Mouse (Mus musculus) embryonic facial prominence, embryonic 14.5 days (tissue): ENCODE results near the gene Med8. TPM values are rescaled to one million over a fixed set of nuclear protein-coding genes. Genes with fewer than 3 reads are reported as not detected.

ENCODE experiments used
- ATAC-seq: fragments of 200-750 bp; cut with Nextera tagmentation; 2 replicates; pipeline ENCODE4 v1.8.0; 2017; ENCODE audit warnings: low read depth, moderate number of reproducible peaks, moderate TSS enrichment
- DNase-seq: peaks from one replicate; pipeline ENCODE4 v3.0.0-alpha.2; 2015; ENCODE audit warnings: low spot score
- H3K27ac ChIP-seq: fragments of 300-500 bp; sonication (generic); replicated peaks from 2 replicates; pipeline ENCODE4 v1.5.1; 2014; ENCODE audit warnings: low read depth, mild to moderate bottlenecking, low read length, moderate library complexity
- H3K27me3 ChIP-seq: fragments of 300-500 bp; sonication (generic); replicated peaks from 2 replicates; pipeline ENCODE4 v1.6.1; 2014; ENCODE audit warnings: low read length; ENCODE audit not compliant: control insufficient read depth, insufficient read depth
- H3K36me3 ChIP-seq: fragments of 300-500 bp; sonication (generic); 2 replicates; pipeline ENCODE4 v1.6.1; 2014; ENCODE audit warnings: low read length, mixed read lengths; ENCODE audit not compliant: control insufficient read depth, insufficient read depth
- H3K4me1 ChIP-seq: fragments of 300-500 bp; sonication (generic); 2 replicates; pipeline ENCODE4 v1.6.1; 2014; ENCODE audit warnings: antibody characterized with exemption, low read length; ENCODE audit not compliant: control insufficient read depth, insufficient read depth
- H3K4me2 ChIP-seq: fragments of 300-500 bp; sonication (generic); 2 replicates; pipeline ENCODE4 v1.6.1; 2014; ENCODE audit warnings: low read depth, mild to moderate bottlenecking, low read length, moderate library complexity, mixed read lengths
- H3K4me3 ChIP-seq: fragments of 300-500 bp; sonication (generic); 2 replicates; pipeline ENCODE4 v1.5.1; 2014; ENCODE audit warnings: low read depth, mild to moderate bottlenecking, low read length
- H3K9ac ChIP-seq: fragments of 300-500 bp; sonication (generic); 2 replicates; pipeline ENCODE4 v1.6.1; 2014; ENCODE audit warnings: low read depth, mild to moderate bottlenecking, low read length, moderate library complexity, mixed read lengths
- H3K9me3 ChIP-seq: fragments of 300-500 bp; sonication (generic); 2 replicates; pipeline ENCODE4 v1.6.1; 2016; ENCODE audit warnings: low read length; ENCODE audit not compliant: control insufficient read depth
- WGBS: fragments of 180-500 bp; shearing (Covaris S2); extraction: QIAGEN DNeasy Blood & Tissue Kit; methylation state at CpG from one replicate; pipeline ENCODE4 v1.1.7; 2014; 5-methylcytosine and 5-hydroxymethylcytosine counted together
- polyA plus RNA-seq: library from polyadenylated mRNA; unstranded; fragments of >200 nt; fragmentation: Nextera tagmentation; extraction: Ambion mirVana; gene quantifications from 2 replicates; pipeline ENCODE4 v1.2.1, GENCODE M21; 2014

The Med8 gene
- polyA plus RNA-seq, 1 experiment from 2014 or later = 85.0 TPM

DNA sequence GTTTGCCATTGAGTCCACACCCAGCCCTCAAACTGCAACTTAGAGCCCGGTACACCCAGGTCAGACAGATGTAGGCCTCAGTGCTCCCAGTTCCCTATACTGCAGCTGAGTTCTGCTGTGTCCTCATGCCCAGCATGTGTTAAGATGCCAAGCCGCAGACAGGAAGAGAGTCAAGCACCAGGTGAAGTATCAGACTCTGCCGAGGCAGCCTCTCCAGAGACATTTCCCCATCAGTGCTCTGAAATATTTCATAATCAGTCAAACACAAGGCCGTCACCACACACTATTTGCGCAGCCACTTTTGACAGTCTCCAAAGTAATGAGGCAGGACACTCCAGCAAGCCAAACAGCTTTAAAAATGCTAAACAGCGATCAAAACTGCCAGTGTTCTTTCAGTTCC lies 10.7 kb upstream of the Med8 start:
- Histone ChIP-seq H3K4me3 (no peak overlapping the region), H3K36me3 (peaks cover 90% of the 10 kb centered on the region), H3K9me3 (no peaks in the 10 kb centered on the region), H3K4me1 (no peaks in the 10 kb centered on the region), H3K27ac (no peak overlapping the region), H3K4me2 (no peak overlapping the region), H3K9ac (no peak overlapping the region), H3K27me3 (no peaks in the 10 kb centered on the region)
- DNase-seq (no peak), ATAC-seq (no peak)
- 92% methylated on average over 6 of the region's 6 CpGs for WGBS

DNA sequence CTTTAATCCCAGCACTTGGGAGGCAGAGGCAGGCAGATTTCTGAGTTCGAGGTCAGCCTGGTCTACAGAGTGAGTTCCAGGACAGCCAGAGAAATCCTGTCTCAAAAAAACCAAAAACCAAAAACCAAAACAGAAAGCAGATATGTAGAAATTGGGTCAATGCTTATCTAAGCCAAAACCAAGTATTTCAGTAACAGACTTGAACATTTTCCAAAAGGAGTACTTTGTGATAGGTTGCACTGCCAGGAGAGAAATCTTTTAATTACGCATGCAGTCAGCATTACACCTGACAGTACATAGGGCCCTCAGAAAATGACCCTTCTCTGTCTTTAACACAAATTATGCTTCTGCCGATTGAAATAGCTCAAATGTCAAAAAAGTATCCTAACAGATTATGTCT lies 7.7 kb upstream of the Med8 start:
- H3K4me3 ChIP-seq = no peak overlapping the region
- H3K4me2 ChIP-seq = no peak overlapping the region
- no peak overlapping the region for H3K9ac ChIP-seq
- no peak overlapping the region for H3K27ac ChIP-seq
- H3K27me3 ChIP-seq = no peaks in the 10 kb centered on the region
- no peak for ATAC-seq
- DNase-seq = no peak
- 90% methylated on average over 3 of the region's 3 CpGs for WGBS
- no peaks in the 10 kb centered on the region for H3K4me1 ChIP-seq
- H3K36me3 ChIP-seq = peaks cover 74% of the 10 kb centered on the region
- no peaks in the 10 kb centered on the region for H3K9me3 ChIP-seq

DNA sequence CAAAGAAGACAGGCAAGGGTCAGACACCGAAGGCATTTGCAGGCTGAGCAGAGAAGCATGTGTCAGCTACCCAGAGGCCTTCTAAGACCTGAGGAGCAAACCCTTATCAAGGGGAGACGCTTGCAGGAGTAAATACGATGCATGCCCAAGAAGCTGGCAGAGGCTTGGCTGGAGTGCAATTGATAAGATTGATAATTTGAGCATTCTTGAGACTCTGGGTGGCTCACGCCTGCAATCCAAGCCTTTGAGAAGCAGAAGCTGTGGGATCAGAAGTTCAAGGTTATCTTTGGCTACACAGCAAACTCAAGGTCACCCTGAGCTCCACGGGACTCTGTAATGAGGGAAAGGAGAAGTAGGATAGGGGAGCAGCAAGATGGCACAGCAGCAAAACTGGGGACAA lies 7.2 kb upstream of the Med8 start:
- peaks cover 69% of the 10 kb centered on the region for H3K36me3 ChIP-seq
- H3K27ac ChIP-seq = no peak overlapping the region
- H3K9me3 ChIP-seq = no peaks in the 10 kb centered on the region
- H3K27me3 ChIP-seq = no peaks in the 10 kb centered on the region
- DNase-seq (no peak), ATAC-seq (no peak)
- H3K4me1 ChIP-seq = no peaks in the 10 kb centered on the region
- no peak overlapping the region for H3K4me2 ChIP-seq
- no peak overlapping the region for H3K9ac ChIP-seq
- H3K4me3 ChIP-seq = no peak overlapping the region
- WGBS = 95% methylated on average over 5 of the region's 5 CpGs

- Histone ChIP-seq H3K9ac (no peak overlapping the region), H3K4me3 (no peak overlapping the region), H3K4me2 (no peak overlapping the region), H3K27me3 (no peaks in the 10 kb centered on the region), H3K27ac (no peak overlapping the region), H3K36me3 (peaks cover 61% of the 10 kb centered on the region), H3K4me1 (no peaks in the 10 kb centered on the region), H3K9me3 (no peaks in the 10 kb centered on the region)
- WGBS = 88% methylated on average over 12 of the region's 12 CpGs
- DNase-seq (no peak), ATAC-seq (no peak)
These were observed 6.4 kb upstream of the Med8 start for GRCm38 (mm10) chr4:118402701-118403100.

- ATAC-seq (no peak), DNase-seq (no peak)
- peaks cover 10% of the 10 kb centered on the region for H3K4me1 ChIP-seq
- no peak overlapping the region for H3K9ac ChIP-seq
- no peak overlapping the region for H3K27ac ChIP-seq
- 83% methylated on average over 5 of the region's 5 CpGs for WGBS
- H3K4me3 ChIP-seq = no peak overlapping the region
- H3K36me3 ChIP-seq = peaks cover 50% of the 10 kb centered on the region
- H3K9me3 ChIP-seq = no peaks in the 10 kb centered on the region
- H3K27me3 ChIP-seq = no peaks in the 10 kb centered on the region
- H3K4me2 ChIP-seq = no peak overlapping the region
These were observed 1.7 kb downstream of the Med8 start for GRCm38 (mm10) chr4:118410871-118411270.

DNA sequence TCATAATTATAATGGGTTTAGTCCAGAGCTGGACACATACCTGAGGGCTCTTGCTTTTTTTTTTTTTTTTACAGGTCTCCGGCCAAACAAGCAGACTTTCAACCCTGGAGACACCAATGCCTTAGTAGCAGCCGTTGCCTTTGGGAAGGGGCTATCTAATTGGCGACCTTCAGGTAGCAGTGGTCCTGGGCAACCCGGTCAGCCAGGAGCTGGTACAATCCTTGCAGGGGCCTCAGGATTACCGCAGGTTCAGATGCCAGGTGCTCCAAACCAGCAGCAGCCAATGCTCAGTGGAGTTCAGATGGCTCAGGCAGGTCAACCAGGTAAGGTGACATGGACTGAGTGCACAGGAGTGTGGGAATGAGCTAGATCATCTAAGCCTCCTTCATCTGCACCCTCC lies 4.4 kb downstream of the Med8 start:
- H3K27ac ChIP-seq = no peak overlapping the region
- no peak overlapping the region for H3K4me3 ChIP-seq
- H3K4me1 ChIP-seq = peaks cover 6% of the 10 kb centered on the region
- DNase-seq (no peak), ATAC-seq (no peak)
- 94% methylated on average over 5 of the region's 5 CpGs for WGBS
- no peak overlapping the region for H3K9ac ChIP-seq
- no peaks in the 10 kb centered on the region for H3K27me3 ChIP-seq
- peaks cover 75% of the 10 kb centered on the region for H3K36me3 ChIP-seq
- no peak overlapping the region for H3K4me2 ChIP-seq
- no peaks in the 10 kb centered on the region for H3K9me3 ChIP-seq

GRCm38 (mm10) chr4:118415779-118416178 lies 6.6 kb downstream of the Med8 start:
- DNase-seq = no peak
- no peaks in the 10 kb centered on the region for H3K27me3 ChIP-seq
- H3K27ac ChIP-seq = no peak overlapping the region
- no peaks in the 10 kb centered on the region for H3K9me3 ChIP-seq
- no peak overlapping the region for H3K4me3 ChIP-seq
- no peaks in the 10 kb centered on the region for H3K4me1 ChIP-seq
- peaks cover 86% of the 10 kb centered on the region for H3K36me3 ChIP-seq
- 81% methylated on average over 2 of the region's 2 CpGs for WGBS
- no peak overlapping the region for H3K9ac ChIP-seq
- no peak overlapping the region for H3K4me2 ChIP-seq
- no peak for ATAC-seq

- Histone ChIP-seq H3K4me1 (no peaks in the 10 kb centered on the region), H3K4me2 (no peak overlapping the region), H3K27me3 (no peaks in the 10 kb centered on the region), H3K9ac (no peak overlapping the region), H3K36me3 (peaks cover 85% of the 10 kb centered on the region), H3K27ac (no peak overlapping the region), H3K9me3 (no peaks in the 10 kb centered on the region), H3K4me3 (no peak overlapping the region)
- no peak for DNase-seq
- WGBS = 91% methylated on average over 5 of the region's 5 CpGs
- ATAC-seq = no peak
These were observed 7.2 kb downstream of the Med8 start for GRCm38 (mm10) chr4:118416329-118416728.

GRCm38 (mm10) chr4:118417112-118417797 lies 8.1 kb downstream of the Med8 start:
- Histone ChIP-seq H3K4me3 (no peak overlapping the region), H3K9ac (no peak overlapping the region), H3K9me3 (no peaks in the 10 kb centered on the region), H3K4me1 (no peaks in the 10 kb centered on the region), H3K27me3 (no peaks in the 10 kb centered on the region), H3K36me3 (peaks cover 76% of the 10 kb centered on the region), H3K27ac (no peak overlapping the region), H3K4me2 (no peak overlapping the region)
- ATAC-seq = peak; percentile 50; the same call in 1 of the 2 replicates
- 78% methylated on average over 13 of the region's 13 CpGs for WGBS
- DNase-seq = no peak
